Mouse (Mus musculus): ENCODE measurements around the gene 1110012L19Rik. TPM values are rescaled to one million over a fixed set of nuclear protein-coding genes. Genes with fewer than 3 reads are reported as not detected.
"Not testable (repeated sequence)": the region's sequence is repeated elsewhere in the genome, so short reads cannot be mapped to it uniquely, and the experiment has no call there.

1110012L19Rik gene
- 10 to 100 TPM; 15.3 to 17.5 (median 16.2) TPM for total RNA-seq (2022)

- peak; percentile 86 for DNase-seq (ENCODE audit: low spot score)
Observed at GRCm38 (mm10) chrX:70385276-70385961, at the start of gene 1110012L19Rik. TSS of gene 1110012L19Rik (plus strand) at chrX:70385877.

GRCm38 (mm10) chrX:70362985-70363384, 22.7 kb upstream of the 1110012L19Rik start:
- no peak for DNase-seq (ENCODE audit: low spot score)

- DNase-seq (ENCODE audit: low spot score), result peak; percentile 3
Observed at GRCm38 (mm10) chrX:70363446-70363845, 22.2 kb upstream of the 1110012L19Rik start.

GRCm38 (mm10) chrX:70364202-70364601, 21.5 kb upstream of the 1110012L19Rik start:
- no peak for DNase-seq (ENCODE audit: low spot score)

GRCm38 (mm10) chrX:70364661-70365613, 20.7 kb upstream of the 1110012L19Rik start, which contains the start of gene Ids:
TSS of gene Ids (minus strand) at chrX:70365084.
- peak; percentile 88 for DNase-seq (ENCODE audit: low spot score)

GRCm38 (mm10) chrX:70369758-70370157, 15.9 kb upstream of the 1110012L19Rik start:
- not testable (repeated sequence) for DNase-seq (ENCODE audit: low spot score)

- not testable (repeated sequence) for DNase-seq (ENCODE audit: low spot score)
Observed at GRCm38 (mm10) chrX:70374469-70375110, 11.1 kb upstream of the 1110012L19Rik start.

- no peak for DNase-seq (ENCODE audit: low spot score)
Observed at GRCm38 (mm10) chrX:70384917-70385275, 781 bp upstream of the 1110012L19Rik start.

GRCm38 (mm10) chrX:70385962-70386351, 280 bp downstream of the 1110012L19Rik start:
- no peak for DNase-seq (ENCODE audit: low spot score)

GRCm38 (mm10) chrX:70392636-70393035, 7.0 kb downstream of the 1110012L19Rik start:
- DNase-seq (ENCODE audit: low spot score), result not testable (repeated sequence)

- not testable (repeated sequence) for DNase-seq (ENCODE audit: low spot score)
Observed at GRCm38 (mm10) chrX:70425473-70425872, 39.8 kb downstream of the 1110012L19Rik start.

Other genes with a start within 250 kb of the 1110012L19Rik start
- gene Ids, start 20.8 kb upstream of the 1110012L19Rik start, total RNA-seq (2022), result 10 to 100 TPM; 22.4 to 27.2 (median 25.5) TPM
- gene Tmem185a, start 91.3 kb downstream of the 1110012L19Rik start, total RNA-seq (2022), result 10 to 100 TPM; 25.0 to 28.0 (median 25.6) TPM